Mouse (Mus musculus) heart, embryonic 14.5 days (tissue): Measurements from ENCODE around the gene Gtf2h2. TPM values are rescaled to one million over a fixed set of nuclear protein-coding genes. Genes with fewer than 3 reads are reported as not detected.
"Not testable (repeated sequence)": the region's sequence is repeated elsewhere in the genome, so short reads cannot be mapped to it uniquely, and the experiment has no call there.

ENCODE experiments used
- ATAC-seq: fragments of 200-750 bp; cut with Nextera tagmentation; 2 replicates; pipeline ENCODE4 v1.8.0; 2017; ENCODE audit warnings: low read depth, moderate TSS enrichment; ENCODE audit not compliant: insufficient number of reproducible peaks, insufficient read depth, low FRiP score
- H3K27ac ChIP-seq, 2 experiments: fragments of 200-500 bp in 1 of 2; fragments of 300-500 bp in 1 of 2; sonication (generic) in 1 of 2; replicated peaks in 1 of 2; 2 replicates each; pipeline ENCODE4 v1.5.1; 2012 to 2014; ENCODE audit warnings: low read depth in 2 of 2, low read length in 2 of 2, control low read depth in 1 of 2, mild to moderate bottlenecking in 1 of 2, mixed read lengths in 1 of 2; ENCODE audit not compliant: control insufficient read depth in 1 of 2, insufficient read depth in 1 of 2
- H3K27me3 ChIP-seq: fragments of 300-500 bp; sonication (generic); 2 replicates; pipeline ENCODE4 v1.6.1; 2014; ENCODE audit warnings: mild to moderate bottlenecking, low read length, control low read depth; ENCODE audit not compliant: control insufficient read depth, insufficient read depth
- H3K36me3 ChIP-seq: fragments of 300-500 bp; sonication (generic); 2 replicates; pipeline ENCODE4 v1.6.1; 2014; ENCODE audit warnings: mild to moderate bottlenecking, control low read depth, low read length, mixed read lengths; ENCODE audit not compliant: control insufficient read depth, insufficient read depth
- H3K4me1 ChIP-seq, 2 experiments: fragments of 200-500 bp in 1 of 2; fragments of 300-500 bp in 1 of 2; sonication (generic) in 1 of 2; 2 replicates each; pipeline ENCODE4 v1.6.1; 2012 to 2014; ENCODE audit warnings: low read length in 2 of 2, control low read depth in 1 of 2, mixed read lengths in 1 of 2; ENCODE audit not compliant: control insufficient read depth in 2 of 2, insufficient read depth in 2 of 2
- H3K4me2 ChIP-seq: fragments of 300-500 bp; sonication (generic); 2 replicates; pipeline ENCODE4 v1.6.1; 2014; ENCODE audit warnings: mild to moderate bottlenecking, low read length
- H3K4me3 ChIP-seq, 2 experiments: fragments of 200-500 bp in 1 of 2; fragments of 300-500 bp in 1 of 2; sonication (generic) in 1 of 2; 2 replicates each; pipeline ENCODE4 v1.5.1; 2012 to 2014; ENCODE audit warnings: low read length in 2 of 2, mild to moderate bottlenecking in 2 of 2, control low read depth in 1 of 2, low read depth in 1 of 2, moderate library complexity in 1 of 2; ENCODE audit not compliant: control insufficient read depth in 1 of 2, insufficient read depth in 1 of 2
- H3K9ac ChIP-seq: fragments of 300-500 bp; sonication (generic); 2 replicates; pipeline ENCODE4 v1.6.1; 2014; ENCODE audit warnings: mild to moderate bottlenecking, low read length
- H3K9me3 ChIP-seq: fragments of 300-500 bp; sonication (generic); 2 replicates; pipeline ENCODE4 v1.6.1; 2016; ENCODE audit warnings: low read length, control low read depth; ENCODE audit not compliant: control insufficient read depth
- WGBS: fragments of 180-500 bp; shearing (Covaris S2); extraction: QIAGEN DNeasy Blood & Tissue Kit; methylation state at CpG from one replicate; pipeline ENCODE4 v1.1.7; 2014; 5-methylcytosine and 5-hydroxymethylcytosine counted together
- polyA plus RNA-seq: library from polyadenylated mRNA; unstranded; fragments of >200 nt; fragmentation: Nextera tagmentation; extraction: Ambion mirVana; gene quantifications from 2 replicates; pipeline ENCODE4 v1.2.1, GENCODE M21; 2014

Gtf2h2 gene
- polyA plus RNA-seq, 1 experiment from 2014 or later = 55.4 TPM

DNA sequence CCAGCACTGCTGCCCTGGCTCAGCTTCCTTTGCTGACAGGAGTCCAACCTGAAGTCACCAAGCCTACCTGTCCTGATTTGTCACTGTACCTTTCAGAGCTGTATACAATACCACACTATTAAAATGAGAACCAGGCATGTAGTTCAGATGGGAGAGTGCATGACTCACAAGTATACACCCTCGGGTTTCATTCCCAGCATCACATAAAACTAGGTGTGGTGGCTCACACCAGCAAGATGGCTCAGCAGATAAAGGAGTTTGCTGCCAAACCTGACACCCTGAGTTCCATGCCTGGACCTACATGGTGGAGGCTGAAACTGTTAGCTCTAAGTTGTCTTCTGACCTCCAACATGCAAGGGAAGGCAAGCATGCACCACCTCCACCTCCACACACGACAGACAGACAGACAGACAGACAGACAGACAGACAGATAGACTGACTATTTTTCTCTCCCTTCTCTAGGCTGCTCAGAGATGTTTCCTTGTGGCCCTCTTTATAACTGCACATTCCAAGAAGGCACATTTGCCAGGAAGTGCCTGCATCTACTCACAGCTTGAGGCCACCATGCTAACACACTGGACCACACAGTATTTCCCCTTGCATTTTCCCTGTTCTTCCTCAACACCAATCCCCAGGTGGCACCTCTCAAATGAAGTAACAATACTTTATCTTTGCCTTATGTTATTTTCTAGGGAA, 28.7 kb downstream of the Gtf2h2 start:
- peaks cover 48% of the 10 kb centered on the region for H3K36me3 ChIP-seq
- no peaks in the 10 kb centered on the region for H3K27me3 ChIP-seq
- WGBS = 80% methylated on average over 2 of the region's 2 CpGs

DNA sequence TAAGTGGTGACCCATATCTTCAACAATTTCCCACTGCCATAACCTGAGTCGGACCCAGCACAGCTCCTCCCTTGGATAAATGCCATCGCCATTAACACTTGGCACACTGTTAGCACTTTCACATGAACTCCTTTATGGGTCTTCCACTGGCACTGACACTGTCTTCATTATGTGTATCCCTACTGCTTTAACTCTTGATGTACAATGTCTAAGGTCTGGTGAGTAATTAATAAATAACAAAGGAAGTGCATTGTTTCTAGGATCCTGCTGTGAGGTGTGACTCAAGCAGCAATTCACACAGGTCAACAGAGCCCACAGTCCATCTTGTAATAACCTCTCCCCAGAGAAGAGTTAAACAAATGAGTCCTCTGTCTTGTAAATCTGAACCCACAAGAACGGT, 31.0 kb downstream of the Gtf2h2 start:
- Histone ChIP-seq H3K4me2 (no peak overlapping the region), H3K4me3 (no peak overlapping the region), H3K36me3 (peaks cover 26% of the 10 kb centered on the region), H3K9ac (no peak overlapping the region), H3K27ac (no peak overlapping the region), H3K27me3 (no peaks in the 10 kb centered on the region), H3K4me1 (no peaks in the 10 kb centered on the region), H3K9me3 (no peaks in the 10 kb centered on the region)
- whole genome bisulfite sequencing = 77% methylated on average over 3 of the region's 3 CpGs
- no peak for ATAC-seq

More for the DNA sequence above, 28.7 kb downstream of the Gtf2h2 start:
- Histone ChIP-seq H3K9me3 (no peaks in the 10 kb centered on the region), H3K4me2 (no peak overlapping the region), H3K4me1 (no peaks in the 10 kb centered on the region), H3K27ac (no peak overlapping the region), H3K9ac (no peak overlapping the region), H3K4me3 (no peak overlapping the region)
- no peak for ATAC-seq

DNA sequence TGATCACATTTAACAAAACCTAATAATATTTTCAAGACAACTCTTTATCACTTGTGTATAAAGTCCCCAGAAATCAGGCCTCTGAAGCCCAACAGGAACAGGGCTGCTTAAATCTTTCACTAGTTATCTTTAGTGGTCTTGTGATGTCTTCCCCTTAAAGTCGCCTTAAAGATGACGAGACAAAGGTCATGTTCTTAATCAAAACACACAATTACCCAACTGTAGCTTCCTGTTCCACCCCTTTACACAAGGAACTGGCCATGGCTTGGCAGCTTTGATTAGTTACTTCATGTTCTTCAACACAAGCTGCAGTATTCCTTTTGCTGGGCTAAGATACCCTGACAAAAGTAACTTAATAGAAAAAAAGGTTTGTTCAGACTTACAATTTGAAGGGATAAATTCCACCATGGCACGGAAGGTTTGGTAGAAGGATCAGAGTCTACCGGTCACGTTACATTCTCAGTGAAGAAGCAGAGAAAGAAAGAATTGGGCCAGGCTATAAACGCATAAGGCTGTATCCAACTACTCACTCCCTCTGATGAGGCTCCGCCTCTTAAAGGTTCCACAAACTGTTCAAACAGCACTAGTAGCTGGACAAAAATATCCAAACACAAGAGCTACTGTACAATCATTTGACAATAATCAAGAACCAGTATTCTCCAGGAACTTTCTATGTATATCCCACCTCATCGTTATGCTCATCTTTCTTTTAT, 39.8 kb downstream of the Gtf2h2 start, which contains the start of gene Naip1:
Naip1 (minus strand) TSS at position 455 of the 713 bp plus-strand sequence.
- H3K9ac ChIP-seq, ATAC-seq: not testable (repeated sequence)
- 77% methylated on average over 8 of the region's 8 CpGs for WGBS

DNA sequence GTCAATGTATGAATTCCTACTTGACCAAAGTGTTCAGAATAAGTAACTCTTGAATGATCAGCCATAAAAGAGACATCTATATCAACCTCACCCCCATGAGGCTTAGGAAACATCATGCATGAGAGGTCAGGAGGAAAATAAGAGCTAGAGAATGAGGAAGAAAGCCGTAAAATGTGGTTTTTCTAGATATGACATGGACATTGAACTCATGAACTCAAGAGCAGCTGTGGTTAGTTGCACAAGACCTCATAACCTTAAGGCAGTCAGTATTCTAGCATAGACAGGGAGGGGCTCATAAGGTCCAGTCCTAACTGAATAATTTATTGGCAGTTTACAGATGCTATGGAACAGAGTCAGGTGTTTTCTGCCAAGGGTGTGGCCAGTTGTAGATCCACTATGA, 42.9 kb downstream of the Gtf2h2 start:
- H3K4me2 ChIP-seq = no peak overlapping the region
- no peak for ATAC-seq
- no peak overlapping the region for H3K9ac ChIP-seq
- H3K27ac ChIP-seq = no peak overlapping the region
- no peaks in the 10 kb centered on the region for H3K9me3 ChIP-seq
- WGBS = 70% methylated on average over 1 of the region's 1 CpGs
- no peaks in the 10 kb centered on the region for H3K36me3 ChIP-seq
- H3K4me1 ChIP-seq = no peaks in the 10 kb centered on the region
- H3K27me3 ChIP-seq = no peaks in the 10 kb centered on the region
- no peak overlapping the region for H3K4me3 ChIP-seq

More for the DNA sequence above, 39.8 kb downstream of the Gtf2h2 start, which contains the start of gene Naip1:
- not testable (repeated sequence) for H3K27ac ChIP-seq, H3K27me3 ChIP-seq, H3K4me2 ChIP-seq, H3K4me3 ChIP-seq, H3K9me3 ChIP-seq, H3K4me1 ChIP-seq, H3K36me3 ChIP-seq

DNA sequence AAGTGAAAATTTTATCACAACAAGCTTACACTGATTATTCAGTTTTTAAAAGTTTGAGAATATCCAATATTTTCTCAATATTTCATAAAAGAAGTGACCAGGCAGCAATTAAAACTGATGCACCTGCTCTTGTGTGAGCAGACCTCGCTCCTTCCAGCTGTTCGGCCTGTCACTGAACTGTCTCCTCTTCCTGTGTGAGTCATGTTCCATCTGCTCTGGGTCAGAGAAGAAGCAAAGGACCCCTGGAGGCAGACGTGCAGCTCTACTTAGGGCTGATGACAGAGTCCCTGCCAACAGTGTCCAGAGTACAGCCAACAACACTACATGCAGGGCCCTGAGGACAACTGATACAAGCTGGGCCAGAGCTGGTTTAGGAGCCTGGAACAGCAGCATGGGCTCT, 52.3 kb downstream of the Gtf2h2 start:
- Histone ChIP-seq H3K9me3 (no peaks in the 10 kb centered on the region), H3K4me3 (no peak overlapping the region), H3K9ac (no peak overlapping the region), H3K4me2 (no peak overlapping the region), H3K27me3 (no peaks in the 10 kb centered on the region), H3K4me1 (no peaks in the 10 kb centered on the region), H3K27ac (no peak overlapping the region), H3K36me3 (no peaks in the 10 kb centered on the region)
- 36% methylated on average over 3 of the region's 3 CpGs for WGBS
- ATAC-seq = no peak

DNA sequence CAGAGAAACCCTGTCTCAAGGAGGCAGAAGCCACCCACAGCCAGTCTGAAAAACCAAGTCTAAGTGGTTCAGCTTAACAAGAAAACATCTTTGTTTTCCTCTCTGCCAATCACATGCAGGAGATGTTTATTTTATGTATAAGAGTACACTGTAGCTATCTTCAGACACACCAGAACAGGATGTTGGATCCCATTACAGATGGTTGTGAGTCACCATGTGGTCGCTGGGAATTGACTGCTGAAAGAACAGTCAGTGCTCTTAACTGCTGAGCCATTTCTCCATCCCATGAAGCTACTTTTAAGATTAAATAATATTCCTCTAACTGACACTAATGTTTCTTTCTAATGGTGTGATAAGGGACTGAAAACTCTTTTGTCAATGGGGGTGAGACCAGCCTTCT, 53.7 kb downstream of the Gtf2h2 start:
- no peak overlapping the region for H3K9ac ChIP-seq
- H3K4me1 ChIP-seq = no peaks in the 10 kb centered on the region
- H3K4me3 ChIP-seq = no peak overlapping the region
- 32% methylated on average over 1 of the region's 1 CpGs for WGBS
- H3K36me3 ChIP-seq = no peaks in the 10 kb centered on the region
- H3K4me2 ChIP-seq = no peak overlapping the region
- H3K27ac ChIP-seq = no peak overlapping the region
- no peak for ATAC-seq
- H3K27me3 ChIP-seq = no peaks in the 10 kb centered on the region
- H3K9me3 ChIP-seq = no peaks in the 10 kb centered on the region

DNA sequence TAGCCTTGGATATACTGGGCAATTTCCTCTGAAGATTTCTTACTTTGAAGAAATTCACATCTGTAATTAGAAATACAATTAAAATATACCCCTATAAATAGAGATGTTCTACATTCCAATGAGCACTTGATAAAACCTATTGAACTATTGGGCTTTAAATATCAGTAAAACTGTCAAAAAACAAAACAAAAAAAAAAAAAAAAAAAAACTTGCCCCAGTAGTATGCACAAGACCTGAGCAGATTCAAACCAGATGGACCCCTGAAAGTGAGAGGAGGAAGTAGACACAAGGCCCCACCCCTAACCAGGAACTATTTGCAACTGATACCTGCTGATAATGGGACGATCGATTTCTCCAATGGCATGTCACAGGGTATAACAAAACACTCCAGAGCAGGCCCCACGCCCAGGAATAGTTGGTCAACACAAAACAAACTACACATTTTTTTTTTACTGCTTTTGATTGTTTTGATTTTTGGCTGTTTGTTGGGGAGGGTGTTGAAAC, 55.0 kb downstream of the Gtf2h2 start:
- 51% methylated on average over 3 of the region's 3 CpGs for WGBS
- ATAC-seq = no peak
- H3K36me3 ChIP-seq = no peaks in the 10 kb centered on the region
- H3K27me3 ChIP-seq = no peaks in the 10 kb centered on the region
- no peaks in the 10 kb centered on the region for H3K9me3 ChIP-seq
- no peak overlapping the region for H3K4me2 ChIP-seq
- H3K9ac ChIP-seq = no peak overlapping the region
- no peak overlapping the region for H3K4me3 ChIP-seq
- no peaks in the 10 kb centered on the region for H3K4me1 ChIP-seq
- no peak overlapping the region for H3K27ac ChIP-seq
